Mouse (Mus musculus): ENCODE results near the gene Mtnr1b. TPM values are rescaled to one million over a fixed set of nuclear protein-coding genes. Genes with fewer than 3 reads are reported as not detected.
"Not testable (repeated sequence)": the region's sequence is repeated elsewhere in the genome, so short reads cannot be mapped to it uniquely, and the experiment has no call there.

Mtnr1b gene
- polyA plus RNA-seq, 1 experiment: not detected

GRCm38 (mm10) chr9:15880754-15881153 is 6.4 kb upstream of the Mtnr1b start:
- H3K9me3 ChIP-seq: no peaks in the 10 kb centered on the region
- peaks cover 3% of the 10 kb centered on the region; the same call in 1 of the 2 replicates for H3K4me1 ChIP-seq
- H3K36me3 ChIP-seq (replicated peaks; ENCODE audit: low read length): no peaks in the 10 kb centered on the region
- no peaks in the 10 kb centered on the region for H3K27me3 ChIP-seq (replicated peaks)
- TF ChIP-seq GATA1 (IDR thresholded peaks at IDR 0.05; ENCODE audit: borderline replicate concordance, low read length): no peak
- no peak for TF ChIP-seq FLI1 (IDR thresholded peaks at IDR 0.05; ENCODE audit: low read length)
- H3K4me3 ChIP-seq (replicated peaks): no peak overlapping the region

GRCm38 (mm10) chr9:15880160-15880603 is 5.8 kb upstream of the Mtnr1b start:
- no peaks in the 10 kb centered on the region for H3K36me3 ChIP-seq (replicated peaks; ENCODE audit: low read length)
- H3K27me3 ChIP-seq (replicated peaks): no peaks in the 10 kb centered on the region
- H3K4me1 ChIP-seq: peaks cover 3% of the 10 kb centered on the region; the same call in 1 of the 2 replicates
- TF ChIP-seq GATA1 (IDR thresholded peaks at IDR 0.05; ENCODE audit: borderline replicate concordance, low read length) (no peak), FLI1 (IDR thresholded peaks at IDR 0.05; ENCODE audit: low read length) (no peak)
- no peaks in the 10 kb centered on the region for H3K9me3 ChIP-seq
- no peak overlapping the region for H3K4me3 ChIP-seq (replicated peaks)

GRCm38 (mm10) chr9:15870013-15870412 is 4.3 kb downstream of the Mtnr1b start:
- peaks cover 13% of the 10 kb centered on the region for H3K27me3 ChIP-seq (replicated peaks)
- H3K4me3 ChIP-seq (replicated peaks): no peak overlapping the region
- no peaks in the 10 kb centered on the region for H3K36me3 ChIP-seq (replicated peaks; ENCODE audit: low read length)
- peaks cover 22% of the 10 kb centered on the region; the same call in 1 of the 2 replicates for H3K9me3 ChIP-seq
- no peaks in the 10 kb centered on the region for H3K4me1 ChIP-seq
- no peak for TF ChIP-seq GATA1 (IDR thresholded peaks at IDR 0.05; ENCODE audit: borderline replicate concordance, low read length)
- TF ChIP-seq FLI1 (IDR thresholded peaks at IDR 0.05; ENCODE audit: low read length): no peak

GRCm38 (mm10) chr9:15869456-15869855 is 4.9 kb downstream of the Mtnr1b start:
- no peak overlapping the region for H3K4me3 ChIP-seq (replicated peaks)
- peaks cover 11% of the 10 kb centered on the region for H3K27me3 ChIP-seq (replicated peaks)
- no peaks in the 10 kb centered on the region for H3K36me3 ChIP-seq (replicated peaks; ENCODE audit: low read length)
- no peaks in the 10 kb centered on the region for H3K4me1 ChIP-seq
- H3K9me3 ChIP-seq: peaks cover 20% of the 10 kb centered on the region; the same call in 1 of the 2 replicates
- TF ChIP-seq FLI1 (IDR thresholded peaks at IDR 0.05; ENCODE audit: low read length) (no peak), GATA1 (IDR thresholded peaks at IDR 0.05; ENCODE audit: borderline replicate concordance, low read length) (no peak)

GRCm38 (mm10) chr9:15866280-15867072 is 7.9 kb downstream of the Mtnr1b start:
- peaks cover 2% of the 10 kb centered on the region for H3K27me3 ChIP-seq (replicated peaks)
- no peak overlapping the region for H3K4me3 ChIP-seq (replicated peaks)
- peaks cover 25% of the 10 kb centered on the region for H3K9me3 ChIP-seq
- no peaks in the 10 kb centered on the region for H3K36me3 ChIP-seq (replicated peaks; ENCODE audit: low read length)
- TF ChIP-seq FLI1 (IDR thresholded peaks at IDR 0.05; ENCODE audit: low read length): no peak
- no peak for TF ChIP-seq GATA1 (IDR thresholded peaks at IDR 0.05; ENCODE audit: borderline replicate concordance, low read length)
- H3K4me1 ChIP-seq: no peaks in the 10 kb centered on the region

- Histone ChIP-seq H3K4me1 (no peaks in the 10 kb centered on the region), H3K27me3 (replicated peaks) (no peaks in the 10 kb centered on the region), H3K9me3 (peaks cover 23% of the 10 kb centered on the region), H3K4me3 (replicated peaks) (no peak overlapping the region), H3K36me3 (replicated peaks; ENCODE audit: low read length) (no peaks in the 10 kb centered on the region)
- TF ChIP-seq FLI1 (IDR thresholded peaks at IDR 0.05; ENCODE audit: low read length): no peak
- no peak for TF ChIP-seq GATA1 (IDR thresholded peaks at IDR 0.05; ENCODE audit: borderline replicate concordance, low read length)
Observed at GRCm38 (mm10) chr9:15861402-15861801, 13.0 kb downstream of the Mtnr1b start.

- Histone ChIP-seq H3K36me3 (replicated peaks; ENCODE audit: low read length) (no peaks in the 10 kb centered on the region), H3K27me3 (replicated peaks) (no peaks in the 10 kb centered on the region), H3K4me3 (replicated peaks) (no peak overlapping the region), H3K9me3 (no peaks in the 10 kb centered on the region), H3K4me1 (no peaks in the 10 kb centered on the region)
- TF ChIP-seq FLI1 (IDR thresholded peaks at IDR 0.05; ENCODE audit: low read length) (no peak), GATA1 (IDR thresholded peaks at IDR 0.05; ENCODE audit: borderline replicate concordance, low read length) (no peak)
Observed at GRCm38 (mm10) chr9:15850749-15851148, 23.6 kb downstream of the Mtnr1b start.

- TF ChIP-seq FLI1 (IDR thresholded peaks at IDR 0.05; ENCODE audit: low read length) (no peak), GATA1 (IDR thresholded peaks at IDR 0.05; ENCODE audit: borderline replicate concordance, low read length) (no peak)
Observed at GRCm38 (mm10) chr9:15845390-15845789, 29.0 kb downstream of the Mtnr1b start.

GRCm38 (mm10) chr9:15844936-15845335 is 29.4 kb downstream of the Mtnr1b start:
- H3K27me3 ChIP-seq (replicated peaks); H3K4me3 ChIP-seq (replicated peaks); H3K4me1 ChIP-seq; H3K9me3 ChIP-seq; H3K36me3 ChIP-seq (replicated peaks; ENCODE audit: low read length): not testable (repeated sequence)

More at GRCm38 (mm10) chr9:15845390-15845789, 29.0 kb downstream of the Mtnr1b start:
- Histone ChIP-seq H3K4me1 (no peaks in the 10 kb centered on the region), H3K27me3 (replicated peaks) (no peaks in the 10 kb centered on the region), H3K4me3 (replicated peaks) (no peak overlapping the region), H3K9me3 (no peaks in the 10 kb centered on the region), H3K36me3 (replicated peaks; ENCODE audit: low read length) (no peaks in the 10 kb centered on the region)
